In genomic region chr16:40437879-40438278, GRCm38 (mm10) we compare ENCODE assay signal across 20 mouse cellular contexts.
"Had no signal": no experiment of that assay in that cellular context is flagged by ENCODE, and none has a peak within 500 bp of the region (broad histone marks: within the 10 kb centered on the region; RNA-seq: fewer than 3 reads in every experiment).

No protein-coding gene starts in this region.

- ATAC-seq: intestine, postnatal 0 days; liver, postnatal 0 days; lung, postnatal 0 days; midbrain, embryonic 13.5 days had no signal

- H3K27me3 ChIP-seq: limb, embryonic 15.5 days; megakaryocyte, embryonic 14.5 days; midbrain, embryonic 13.5 days; stomach, embryonic 15.5 days had no signal

- H3K9me3 ChIP-seq: limb, embryonic 15.5 days; megakaryocyte, embryonic 14.5 days; midbrain, embryonic 10.5 days; midbrain, embryonic 13.5 days; stomach, embryonic 15.5 days had no signal

- H3K27ac ChIP-seq: kidney, postnatal 0 days; layer of hippocampus, adult 2 months; limb, embryonic 15.5 days; liver, embryonic 14.5 days; midbrain, embryonic 10.5 days; midbrain, embryonic 13.5 days; stomach, embryonic 15.5 days had no signal

- H3K9ac ChIP-seq: limb, embryonic 15.5 days; liver, embryonic 14.5 days; liver, postnatal 0 days; lung, embryonic 14.5 days; midbrain, embryonic 13.5 days; stomach, embryonic 15.5 days had no signal

- H3K4me2 ChIP-seq: limb, embryonic 15.5 days; liver, embryonic 11.5 days; lung, embryonic 14.5 days; midbrain, embryonic 13.5 days; stomach, embryonic 15.5 days had no signal

- H3K4me3 ChIP-seq: layer of hippocampus, adult 2 months; limb, embryonic 15.5 days; megakaryocyte, embryonic 14.5 days; midbrain, embryonic 10.5 days; midbrain, embryonic 13.5 days; stomach, embryonic 15.5 days had no signal

- H3K36me3 ChIP-seq: limb, embryonic 15.5 days; midbrain, embryonic 10.5 days; midbrain, embryonic 13.5 days; stomach, embryonic 15.5 days had no signal

- H3K4me1 ChIP-seq: limb, embryonic 15.5 days; megakaryocyte, embryonic 14.5 days; midbrain, embryonic 10.5 days; midbrain, embryonic 13.5 days had no signal

- DNase-seq: kidney, adult 2 months; kidney, postnatal 25 days; layer of hippocampus, adult 9-11 months; liver, postnatal 0 days; lung, embryonic 14.5 days; lung, postnatal 36 days; right cerebral cortex, postnatal 25 days; spleen, adult 18-20 months; thymus, postnatal 25 days had no signal
